Mouse (Mus musculus): ENCODE results near the gene Ambra1. TPM values are rescaled to one million over a fixed set of nuclear protein-coding genes. Genes with fewer than 3 reads are reported as not detected.
A peak's percentile ranks its signal among the peaks of the same experiment; 100 is the strongest.

The Ambra1 gene
- polyA plus RNA-seq, 1 experiment from 2014 or later: 7.3 TPM

- no peaks in the 10 kb centered on the region for H3K36me3 ChIP-seq (ENCODE audit: insufficient read depth, low read length)
- H3K4me3 ChIP-seq (ENCODE audit: low read depth, low read length): peak overlapping the region; percentile 80
- DNase-seq (ENCODE audit: low spot score): peak; percentile 96
- peaks cover 9% of the 10 kb centered on the region for H3K4me1 ChIP-seq (ENCODE audit: insufficient read depth, low read depth, low read length)
- 4% methylated on average over 37 of the region's 57 CpGs for WGBS
- no peaks in the 10 kb centered on the region for H3K27me3 ChIP-seq (replicated peaks; ENCODE audit: insufficient read depth, low read length)
- TF ChIP-seq CTCF (IDR thresholded peaks at IDR 0.05): peak; percentile 88
- TF ChIP-seq EP300 (IDR thresholded peaks at IDR 0.05): no peak
- H3K4me2 ChIP-seq (replicated peaks; ENCODE audit: low read depth, low read length): peak overlapping the region; percentile 80
- H3K27ac ChIP-seq (ENCODE audit: low read length): peak overlapping the region; percentile 91
- H3K9ac ChIP-seq (replicated peaks; ENCODE audit: low read depth): peak overlapping the region; percentile 66
- peak; percentile 94 for ATAC-seq
- H3K9me3 ChIP-seq (ENCODE audit: low read length): no peaks in the 10 kb centered on the region
Observed at GRCm38 (mm10) chr2:91963443-91963932, 233.6 kb downstream of the Ambra1 start.

DNA sequence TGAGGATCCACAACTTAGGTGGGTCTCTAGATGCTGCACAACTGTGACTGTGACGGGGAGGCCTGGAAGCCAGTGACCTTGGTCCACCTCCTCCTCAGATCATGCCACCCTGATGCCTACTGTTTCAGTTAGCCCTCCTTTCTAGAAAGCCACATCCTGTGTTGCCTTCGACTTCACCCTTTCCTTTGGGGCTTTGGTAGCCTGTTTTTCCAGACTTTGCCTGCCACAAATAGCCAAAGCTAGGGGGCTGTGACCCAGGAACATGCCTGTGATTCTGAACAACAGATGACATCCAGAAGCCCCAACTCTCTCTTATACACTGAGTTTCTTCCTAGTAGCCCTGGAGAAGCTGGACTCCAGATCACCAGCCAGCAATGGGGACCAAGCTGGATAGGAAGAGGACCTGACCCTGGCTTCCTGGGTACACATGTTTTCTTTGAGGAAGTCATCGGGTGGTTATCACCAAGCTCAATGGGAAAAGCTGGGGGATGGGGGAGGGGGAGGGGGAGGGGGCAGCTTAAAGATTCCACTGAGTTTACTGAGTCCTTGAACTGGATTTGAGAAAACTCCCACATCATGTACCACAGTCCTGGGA, 234.8 kb downstream of the Ambra1 start:
- ATAC-seq: no peak
- Histone ChIP-seq H3K27ac (ENCODE audit: low read length) (peak overlapping the region; percentile 91), H3K4me3 (ENCODE audit: low read depth, low read length) (peak overlapping the region; percentile 80), H3K27me3 (replicated peaks; ENCODE audit: insufficient read depth, low read length) (no peaks in the 10 kb centered on the region), H3K9ac (replicated peaks; ENCODE audit: low read depth) (no peak overlapping the region), H3K36me3 (ENCODE audit: insufficient read depth, low read length) (no peaks in the 10 kb centered on the region), H3K4me2 (replicated peaks; ENCODE audit: low read depth, low read length) (peak overlapping the region; percentile 55), H3K4me1 (ENCODE audit: insufficient read depth, low read depth, low read length) (peaks cover 9% of the 10 kb centered on the region), H3K9me3 (ENCODE audit: low read length) (no peaks in the 10 kb centered on the region)
- no peak for TF ChIP-seq EP300 (IDR thresholded peaks at IDR 0.05)
- TF ChIP-seq CTCF (IDR thresholded peaks at IDR 0.05): no peak
- DNase-seq (ENCODE audit: low spot score): no peak
- 53% methylated on average over 3 of the region's 3 CpGs for WGBS

DNA sequence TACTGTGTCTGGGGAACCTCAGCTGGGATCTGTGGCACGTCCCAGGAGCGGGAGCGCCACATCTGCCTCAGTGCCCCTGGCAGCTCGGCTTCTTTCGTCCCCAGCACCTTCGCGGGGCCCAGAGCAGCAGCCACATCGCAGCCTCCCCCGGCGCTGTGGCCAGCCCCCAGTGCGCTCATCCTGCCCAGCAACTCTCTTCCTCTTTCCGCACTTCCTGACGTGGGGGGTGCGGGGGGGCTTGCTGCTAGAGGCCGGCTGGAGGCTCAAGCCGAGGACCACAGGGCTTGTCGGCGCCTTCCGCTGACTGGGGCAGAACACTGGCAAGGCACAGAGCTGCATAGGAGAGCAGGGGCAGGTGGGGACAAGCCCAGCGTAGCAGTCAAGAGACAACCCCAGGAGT, 235.5 kb downstream of the Ambra1 start:
- peak; percentile 39; the same call in 1 of the 2 replicates for TF ChIP-seq EP300 (IDR thresholded peaks at IDR 0.05)
- TF ChIP-seq CTCF (IDR thresholded peaks at IDR 0.05): no peak
- WGBS: 12% methylated on average over 19 of the region's 20 CpGs
- H3K4me3 ChIP-seq (ENCODE audit: low read depth, low read length): peak overlapping the region; percentile 80
- peak; percentile 23 for ATAC-seq
- no peaks in the 10 kb centered on the region for H3K36me3 ChIP-seq (ENCODE audit: insufficient read depth, low read length)
- DNase-seq (ENCODE audit: low spot score): peak; percentile 76
- H3K9me3 ChIP-seq (ENCODE audit: low read length): no peaks in the 10 kb centered on the region
- H3K9ac ChIP-seq (replicated peaks; ENCODE audit: low read depth): peak overlapping the region; percentile 36
- peak overlapping the region; percentile 55 for H3K4me2 ChIP-seq (replicated peaks; ENCODE audit: low read depth, low read length)
- peak overlapping the region; percentile 91 for H3K27ac ChIP-seq (ENCODE audit: low read length)
- H3K27me3 ChIP-seq (replicated peaks; ENCODE audit: insufficient read depth, low read length): no peaks in the 10 kb centered on the region
- H3K4me1 ChIP-seq (ENCODE audit: insufficient read depth, low read depth, low read length): peaks cover 9% of the 10 kb centered on the region

GRCm38 (mm10) chr2:91966367-91966766, 236.4 kb downstream of the Ambra1 start:
- ATAC-seq (no peak), DNase-seq (ENCODE audit: low spot score) (peak; percentile 57)
- Histone ChIP-seq H3K27me3 (replicated peaks; ENCODE audit: insufficient read depth, low read length) (no peaks in the 10 kb centered on the region), H3K9me3 (ENCODE audit: low read length) (no peaks in the 10 kb centered on the region), H3K4me1 (ENCODE audit: insufficient read depth, low read depth, low read length) (peaks cover 9% of the 10 kb centered on the region), H3K4me3 (ENCODE audit: low read depth, low read length) (no peak overlapping the region), H3K36me3 (ENCODE audit: insufficient read depth, low read length) (no peaks in the 10 kb centered on the region), H3K9ac (replicated peaks; ENCODE audit: low read depth) (no peak overlapping the region), H3K27ac (ENCODE audit: low read length) (no peak overlapping the region), H3K4me2 (replicated peaks; ENCODE audit: low read depth, low read length) (no peak overlapping the region)
- 70% methylated on average over 5 of the region's 5 CpGs for WGBS
- TF ChIP-seq CTCF (IDR thresholded peaks at IDR 0.05) (no peak), EP300 (IDR thresholded peaks at IDR 0.05) (no peak)

DNA sequence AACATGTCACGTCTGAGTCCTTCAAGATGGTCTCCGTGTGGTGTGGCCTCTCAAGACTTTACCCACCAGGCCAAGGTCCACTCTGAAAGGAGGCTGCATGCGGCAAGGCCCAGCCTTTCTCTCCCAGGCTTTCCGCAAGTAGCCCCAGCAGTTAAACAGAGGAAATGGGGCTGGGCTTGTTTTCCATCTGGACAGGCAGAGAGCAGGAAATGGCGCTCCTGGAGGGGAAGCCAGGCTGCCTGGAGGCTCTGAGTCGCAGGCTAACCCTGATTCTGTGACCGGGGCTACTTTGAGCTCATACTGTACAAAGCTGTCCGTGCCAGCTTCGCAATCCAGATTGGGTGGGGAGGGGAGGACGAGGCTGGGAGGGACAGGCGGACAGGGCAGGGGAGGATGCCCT, 238.0 kb downstream of the Ambra1 start:
- Histone ChIP-seq H3K27me3 (replicated peaks; ENCODE audit: insufficient read depth, low read length) (no peaks in the 10 kb centered on the region), H3K9ac (replicated peaks; ENCODE audit: low read depth) (no peak overlapping the region), H3K4me2 (replicated peaks; ENCODE audit: low read depth, low read length) (no peak overlapping the region), H3K4me1 (ENCODE audit: insufficient read depth, low read depth, low read length) (no peaks in the 10 kb centered on the region; the same call in 1 of the 2 replicates), H3K27ac (ENCODE audit: low read length) (peak overlapping the region; percentile 75), H3K4me3 (ENCODE audit: low read depth, low read length) (no peak overlapping the region), H3K9me3 (ENCODE audit: low read length) (no peaks in the 10 kb centered on the region), H3K36me3 (ENCODE audit: insufficient read depth, low read length) (no peaks in the 10 kb centered on the region)
- WGBS: 40% methylated on average over 11 of the region's 11 CpGs
- peak; percentile 63 for TF ChIP-seq EP300 (IDR thresholded peaks at IDR 0.05)
- TF ChIP-seq CTCF (IDR thresholded peaks at IDR 0.05): no peak
- DNase-seq (ENCODE audit: low spot score) (peak; percentile 75), ATAC-seq (peak; percentile 4; the same call in 1 of the 2 replicates)

Small RNA genes lying within 50 kb of the gene (microRNA-seq; reads per million reads assigned to microRNA genes)
- not detected for gene Mir6999

Other genes starting within 250 kb of the Ambra1 start
- 25.9 and 31.8 TPM in 2 replicates for gene Ckap5, start 203.4 kb upstream of the Ambra1 start, polyA plus RNA-seq (2015; fragmentation: Nextera tagmentation; extraction: Ambion mirVana)
- gene F2, start 93.7 kb upstream of the Ambra1 start, polyA plus RNA-seq (2015; fragmentation: Nextera tagmentation; extraction: Ambion mirVana): 0.49 and 0.63 TPM in 2 replicates
- gene Zfp408, start 80.3 kb upstream of the Ambra1 start, polyA plus RNA-seq (2015; fragmentation: Nextera tagmentation; extraction: Ambion mirVana): 4.7 and 5.2 TPM in 2 replicates
- 151 and 163 TPM in 2 replicates for gene Arhgap1, start 80.3 kb upstream of the Ambra1 start, polyA plus RNA-seq (2015; fragmentation: Nextera tagmentation; extraction: Ambion mirVana)
- gene Atg13, start 19.6 kb upstream of the Ambra1 start, polyA plus RNA-seq (2015; fragmentation: Nextera tagmentation; extraction: Ambion mirVana): 23.1 and 26.2 TPM in 2 replicates
- 11.5 and 12.2 TPM in 2 replicates for gene Harbi1, start 19.3 kb upstream of the Ambra1 start, polyA plus RNA-seq (2015; fragmentation: Nextera tagmentation; extraction: Ambion mirVana)
- 0.12 and 0.16 TPM in 2 replicates for gene Chrm4, start 197.1 kb downstream of the Ambra1 start, polyA plus RNA-seq (2015; fragmentation: Nextera tagmentation; extraction: Ambion mirVana)
- 101 and 104 TPM in 2 replicates for gene Mdk, start 202.2 kb downstream of the Ambra1 start, polyA plus RNA-seq (2015; fragmentation: Nextera tagmentation; extraction: Ambion mirVana)
- gene Gm9821, start 215.6 kb downstream of the Ambra1 start, polyA plus RNA-seq (2015; fragmentation: Nextera tagmentation; extraction: Ambion mirVana): 0.14 and 0.35 TPM in 2 replicates
- 50.7 and 54.0 TPM in 2 replicates for gene Dgkz, start 245.7 kb downstream of the Ambra1 start, polyA plus RNA-seq (2015; fragmentation: Nextera tagmentation; extraction: Ambion mirVana)

Measured in lung, postnatal 0 days (tissue).